Mouse (Mus musculus) splenic B cell, adult 2 months (primary cell): Measurements from ENCODE around the gene Rfx4.

Experiments used
- DNase-seq: peaks from one replicate; pipeline ENCODE4 v3.0.0-alpha.2; 2011; ENCODE audit warnings: low read depth, low spot score
- H3K27me3 ChIP-seq: 2 replicates; pipeline ENCODE4 v1.6.1; 2012; ENCODE audit warnings: mild to moderate bottlenecking, low read length, moderate library complexity, mixed read lengths; ENCODE audit not compliant: control insufficient read depth, poor library complexity, insufficient read depth, severe bottlenecking
- H3K36me3 ChIP-seq: 2 replicates; pipeline ENCODE4 v1.6.1; 2012; ENCODE audit warnings: mild to moderate bottlenecking, low read length, moderate library complexity, mixed read lengths; ENCODE audit not compliant: control insufficient read depth, poor library complexity, insufficient read depth, severe bottlenecking

The Rfx4 gene

GRCm38 (mm10) chr10:84895810-84896358 is 140.0 kb downstream of the Rfx4 start:
- Histone ChIP-seq H3K27me3 (no peaks in the 10 kb centered on the region), H3K36me3 (no peaks in the 10 kb centered on the region)
- no peak for DNase-seq

GRCm38 (mm10) chr10:84896941-84897930 is 141.4 kb downstream of the Rfx4 start:
- DNase-seq, result peak; percentile 5
- Histone ChIP-seq H3K27me3 (no peaks in the 10 kb centered on the region), H3K36me3 (no peaks in the 10 kb centered on the region)

GRCm38 (mm10) chr10:84898144-84898979 is 142.5 kb downstream of the Rfx4 start:
- H3K27me3 ChIP-seq, result no peaks in the 10 kb centered on the region
- peak; percentile 10 for DNase-seq
- H3K36me3 ChIP-seq, result no peaks in the 10 kb centered on the region

GRCm38 (mm10) chr10:84901676-84902075 is 145.8 kb downstream of the Rfx4 start:
- Histone ChIP-seq H3K36me3 (no peaks in the 10 kb centered on the region), H3K27me3 (no peaks in the 10 kb centered on the region)
- DNase-seq, result no peak

- DNase-seq, result no peak
- H3K36me3 ChIP-seq, result no peaks in the 10 kb centered on the region
- no peaks in the 10 kb centered on the region for H3K27me3 ChIP-seq
Measured at GRCm38 (mm10) chr10:84902213-84902612, 146.4 kb downstream of the Rfx4 start.

- DNase-seq, result no peak
- Histone ChIP-seq H3K27me3 (no peaks in the 10 kb centered on the region), H3K36me3 (no peaks in the 10 kb centered on the region)
Measured at GRCm38 (mm10) chr10:84903307-84903706, 147.4 kb downstream of the Rfx4 start.

- no peaks in the 10 kb centered on the region for H3K36me3 ChIP-seq
- DNase-seq, result peak; percentile 10
- no peaks in the 10 kb centered on the region for H3K27me3 ChIP-seq
Measured at GRCm38 (mm10) chr10:84903742-84904141, 147.9 kb downstream of the Rfx4 start.

- Histone ChIP-seq H3K36me3 (no peaks in the 10 kb centered on the region), H3K27me3 (no peaks in the 10 kb centered on the region)
- no peak for DNase-seq
Measured at GRCm38 (mm10) chr10:84906895-84907294, 151.0 kb downstream of the Rfx4 start.

- H3K36me3 ChIP-seq, result no peaks in the 10 kb centered on the region
Measured at GRCm38 (mm10) chr10:84908006-84908405, 152.1 kb downstream of the Rfx4 start.

GRCm38 (mm10) chr10:84908471-84908870 is 152.6 kb downstream of the Rfx4 start:
- no peak for DNase-seq
- H3K27me3 ChIP-seq, result no peaks in the 10 kb centered on the region

More at GRCm38 (mm10) chr10:84908006-84908405, 152.1 kb downstream of the Rfx4 start:
- no peaks in the 10 kb centered on the region for H3K27me3 ChIP-seq
- DNase-seq, result no peak

GRCm38 (mm10) chr10:84909021-84909801 is 153.3 kb downstream of the Rfx4 start:
- Histone ChIP-seq H3K27me3 (no peaks in the 10 kb centered on the region), H3K36me3 (no peaks in the 10 kb centered on the region)
- DNase-seq, result no peak

More at GRCm38 (mm10) chr10:84908471-84908870, 152.6 kb downstream of the Rfx4 start:
- no peaks in the 10 kb centered on the region for H3K36me3 ChIP-seq

GRCm38 (mm10) chr10:84910194-84910593 is 154.3 kb downstream of the Rfx4 start:
- no peaks in the 10 kb centered on the region for H3K36me3 ChIP-seq
- DNase-seq, result no peak
- H3K27me3 ChIP-seq, result no peaks in the 10 kb centered on the region

GRCm38 (mm10) chr10:84910758-84911384 is 155.0 kb downstream of the Rfx4 start:
- no peaks in the 10 kb centered on the region for H3K27me3 ChIP-seq

GRCm38 (mm10) chr10:84913148-84913547 is 157.3 kb downstream of the Rfx4 start:
- no peaks in the 10 kb centered on the region for H3K36me3 ChIP-seq
- no peak for DNase-seq

More at GRCm38 (mm10) chr10:84910758-84911384, 155.0 kb downstream of the Rfx4 start:
- no peaks in the 10 kb centered on the region for H3K36me3 ChIP-seq
- DNase-seq, result no peak

More at GRCm38 (mm10) chr10:84913148-84913547, 157.3 kb downstream of the Rfx4 start:
- no peaks in the 10 kb centered on the region for H3K27me3 ChIP-seq
